Mouse (Mus musculus) urinary bladder, postnatal 14 days (tissue): Measurements from ENCODE around the gene Gm42417.

Source experiments
- DNase-seq: peaks from one replicate; pipeline ENCODE4 v3.0.0; 2021; ENCODE audit warnings: low spot score

The Gm42417 gene

DNA sequence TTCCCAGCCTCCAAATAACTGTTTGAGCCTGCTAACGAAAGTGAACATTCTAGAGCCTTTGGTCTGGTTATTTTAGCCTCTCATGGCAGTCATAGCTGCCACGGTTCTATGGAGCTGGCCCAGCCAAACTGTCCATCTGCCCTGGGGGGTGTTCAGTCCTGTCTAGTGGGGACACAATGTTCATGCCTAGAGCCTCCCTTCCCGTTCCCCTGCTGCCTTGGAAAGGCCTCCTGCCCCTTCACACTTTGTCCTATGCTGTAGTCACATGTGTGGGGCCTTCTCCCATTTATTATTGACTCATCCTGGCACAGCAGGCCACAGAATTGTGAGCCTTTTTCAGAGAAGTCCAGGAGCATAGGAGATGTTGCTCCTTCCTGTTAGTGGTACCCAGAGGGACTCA is 21.0 kb downstream of the Gm42417 start:
- DNase-seq: no peak

DNA sequence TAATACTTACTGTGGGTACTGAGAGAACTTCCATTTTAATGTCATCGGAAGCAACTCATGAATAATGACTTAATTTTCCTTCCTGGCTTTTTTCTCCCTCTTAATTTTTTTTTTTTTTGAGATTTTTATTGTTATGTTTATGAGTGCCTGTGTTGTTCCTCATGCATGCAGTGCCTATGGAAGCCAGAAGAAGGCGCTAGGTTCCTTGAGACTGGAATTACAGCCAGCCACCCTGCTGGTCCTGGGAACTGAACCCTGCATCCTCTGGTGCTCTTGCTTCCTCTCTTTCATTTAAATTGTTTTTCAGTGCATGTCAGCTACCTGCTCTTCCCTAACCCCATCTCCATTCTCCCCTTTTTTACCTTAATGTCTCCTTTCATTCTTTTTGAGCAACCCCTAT is 25.5 kb downstream of the Gm42417 start:
- DNase-seq: no peak

DNA sequence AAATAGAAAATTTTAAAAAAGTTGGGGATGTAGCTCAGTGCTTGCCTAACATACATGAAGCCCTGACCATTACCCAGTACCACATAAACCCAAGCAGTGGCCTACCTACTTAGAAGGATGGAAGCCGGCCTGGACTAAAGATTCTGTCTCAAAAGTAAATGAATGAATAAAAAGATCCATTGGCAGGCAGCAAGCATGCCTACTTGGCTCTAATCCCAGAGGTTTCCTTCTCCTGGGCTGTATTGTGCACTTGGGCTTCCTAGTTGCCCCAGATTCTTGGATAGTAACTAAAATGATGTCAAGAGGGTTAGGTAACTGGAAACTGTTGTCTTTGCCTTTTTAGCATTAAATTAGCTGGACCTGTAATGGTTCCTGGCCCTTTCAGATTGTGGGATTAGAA is 25.9 kb downstream of the Gm42417 start:
- no peak for DNase-seq

DNA sequence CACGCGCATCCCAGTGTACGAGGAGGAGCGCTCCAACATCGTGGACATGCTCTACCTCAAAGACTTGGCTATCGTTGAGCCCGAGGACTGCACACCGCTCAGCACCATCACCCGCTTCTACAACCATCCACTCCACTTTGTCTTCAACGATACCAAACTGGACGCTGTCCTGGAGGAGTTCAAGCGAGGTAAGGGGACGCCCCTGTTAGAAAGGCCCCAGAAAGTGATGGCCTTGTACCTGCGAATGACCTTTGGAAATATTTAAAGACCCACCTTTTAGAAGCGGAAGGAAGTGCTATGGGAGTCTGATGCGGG is 26.3 kb downstream of the Gm42417 start:
- DNase-seq: no peak

DNA sequence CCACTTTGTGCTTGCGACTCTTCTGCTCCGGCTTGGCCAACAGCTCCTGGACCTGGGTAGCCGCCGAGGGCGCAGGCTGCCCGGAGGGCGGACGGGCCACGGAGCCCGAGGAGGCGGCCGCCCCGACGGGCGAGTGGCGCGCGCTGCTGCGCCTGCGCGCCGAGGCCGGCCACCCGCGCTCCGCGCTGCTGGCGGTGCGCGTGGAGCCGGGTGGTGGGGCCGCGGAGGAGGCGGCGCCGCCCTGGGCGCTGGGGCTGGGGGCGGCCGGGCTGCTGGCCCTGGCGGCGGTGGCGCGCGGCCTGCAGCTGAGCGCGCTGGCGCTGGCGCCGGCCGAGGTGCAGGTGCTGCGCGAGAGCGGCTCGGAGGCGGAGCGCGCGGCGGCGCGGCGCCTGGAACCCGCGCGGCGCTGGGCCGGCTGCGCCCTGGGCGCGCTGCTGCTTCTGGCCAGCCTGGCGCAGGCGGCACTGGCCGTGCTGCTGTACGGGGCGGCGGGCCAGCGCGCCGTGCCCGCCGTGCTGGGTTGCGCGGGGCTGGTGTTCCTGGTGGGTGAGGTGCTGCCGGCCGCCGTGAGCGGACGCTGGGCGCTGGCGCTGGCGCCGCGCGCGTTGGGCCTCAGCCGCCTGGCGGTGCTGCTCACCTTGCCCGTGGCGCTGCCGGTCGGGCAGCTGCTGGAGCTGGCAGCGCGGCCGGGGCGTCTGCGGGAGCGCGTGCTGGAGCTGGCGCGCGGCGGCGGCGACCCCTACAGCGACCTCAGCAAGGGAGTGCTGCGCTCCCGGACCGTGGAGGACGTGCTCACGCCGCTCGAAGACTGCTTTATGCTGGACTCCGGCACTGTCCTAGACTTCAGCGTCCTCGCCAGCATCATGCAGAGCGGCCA is 26.9 kb downstream of the Gm42417 start:
- DNase-seq: peak; percentile 42

DNA sequence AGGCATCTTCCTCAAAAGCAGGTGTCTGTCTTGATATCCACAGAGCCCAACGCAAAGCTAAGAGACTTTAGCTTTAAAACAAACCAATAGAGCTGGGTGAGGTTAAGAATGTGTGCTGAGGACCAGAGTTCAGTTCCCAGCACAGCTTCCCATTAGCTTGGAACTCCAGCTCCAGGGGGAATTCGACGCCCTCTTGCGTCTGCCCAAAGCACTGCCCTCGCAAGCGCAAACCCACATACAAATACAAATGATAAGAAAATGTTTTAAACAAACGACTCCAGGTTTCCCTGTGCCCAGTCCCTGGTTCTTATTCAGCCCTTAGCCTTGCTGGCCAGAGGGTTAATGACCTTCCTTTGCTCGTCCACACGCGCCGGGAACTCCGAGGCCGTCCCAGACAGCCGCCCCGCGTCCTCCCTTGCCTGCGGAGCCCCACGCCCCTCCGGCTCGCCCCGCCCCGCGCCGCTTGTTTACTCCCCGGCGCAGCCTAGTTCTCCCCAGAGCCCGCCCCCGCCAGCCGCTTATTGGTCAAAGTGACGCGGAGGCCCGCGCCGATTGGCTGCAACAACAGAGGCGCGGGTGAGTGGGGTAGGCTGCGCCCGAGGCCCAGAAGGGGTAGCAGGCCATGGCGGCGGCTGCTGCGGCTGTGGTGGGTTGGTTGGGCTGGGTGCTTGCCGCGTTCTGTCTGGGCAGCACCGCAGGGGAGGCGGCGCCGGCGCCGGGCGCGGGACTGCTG is 27.8 kb downstream of the Gm42417 start, which contains the start of gene Cnnm3:
TSS of gene Cnnm3 (plus strand) at position 579 of the 733 bp plus-strand sequence.
- peak; percentile 100 for DNase-seq

DNA sequence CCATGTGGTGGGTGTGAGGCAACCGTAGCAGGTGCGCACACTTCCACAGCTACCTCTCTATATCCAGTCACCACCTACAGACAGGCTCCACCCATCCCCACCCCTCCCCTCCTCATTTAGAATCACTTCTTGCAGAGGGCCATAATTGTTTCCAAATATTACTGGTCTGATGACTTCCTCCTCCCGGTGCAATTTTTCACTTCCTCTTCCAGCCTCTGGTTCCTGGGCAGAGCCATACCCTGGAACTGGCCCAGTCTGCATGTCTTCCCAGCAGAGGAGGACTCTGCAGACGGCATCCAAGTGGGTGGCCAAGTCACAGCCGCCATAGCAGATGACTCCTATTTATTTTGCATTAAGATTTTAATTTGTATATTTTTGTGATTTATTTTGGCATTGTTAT is 31.0 kb downstream of the Gm42417 start:
- DNase-seq: no peak

DNA sequence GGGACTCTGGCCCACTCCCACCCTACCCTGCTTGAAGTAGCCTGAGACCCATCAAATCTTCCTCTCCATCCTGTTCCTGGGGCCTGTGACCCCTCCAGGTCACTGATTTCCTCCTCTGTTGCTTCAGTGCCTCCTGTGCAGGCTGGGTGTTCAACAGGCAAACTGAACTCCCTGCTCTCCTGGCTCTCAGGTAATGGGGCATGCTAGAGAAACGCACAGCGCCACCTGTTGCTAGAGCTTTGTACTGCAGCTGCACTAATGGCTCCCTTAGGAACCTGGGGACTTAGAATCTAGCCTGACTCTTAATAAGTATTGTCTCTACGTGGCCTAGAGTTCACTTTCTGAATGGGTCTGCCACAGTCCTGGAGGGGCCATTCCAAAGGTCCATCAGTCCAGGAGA is 38.0 kb downstream of the Gm42417 start:
- peak; percentile 82 for DNase-seq

DNA sequence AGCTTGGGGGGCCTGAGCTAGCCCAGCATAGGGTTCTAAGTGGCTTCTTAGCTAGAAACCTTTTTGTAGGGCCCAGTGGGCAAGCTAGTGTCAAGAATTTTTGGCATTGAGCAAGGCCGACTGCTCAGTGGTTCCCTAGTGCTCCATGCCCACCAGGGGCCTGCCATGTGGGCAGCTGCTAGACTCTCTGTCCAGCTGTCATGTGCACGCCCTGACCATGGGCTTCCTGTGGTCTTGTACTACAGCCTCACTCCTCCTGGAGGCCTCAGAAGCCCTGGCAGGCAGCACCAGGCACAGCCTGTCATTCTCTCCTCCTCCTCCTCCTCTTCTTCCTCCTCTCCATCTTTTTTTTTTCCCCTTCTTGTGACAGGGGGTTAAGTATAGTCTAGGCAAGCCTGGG is 41.9 kb downstream of the Gm42417 start:
- no peak for DNase-seq

DNA sequence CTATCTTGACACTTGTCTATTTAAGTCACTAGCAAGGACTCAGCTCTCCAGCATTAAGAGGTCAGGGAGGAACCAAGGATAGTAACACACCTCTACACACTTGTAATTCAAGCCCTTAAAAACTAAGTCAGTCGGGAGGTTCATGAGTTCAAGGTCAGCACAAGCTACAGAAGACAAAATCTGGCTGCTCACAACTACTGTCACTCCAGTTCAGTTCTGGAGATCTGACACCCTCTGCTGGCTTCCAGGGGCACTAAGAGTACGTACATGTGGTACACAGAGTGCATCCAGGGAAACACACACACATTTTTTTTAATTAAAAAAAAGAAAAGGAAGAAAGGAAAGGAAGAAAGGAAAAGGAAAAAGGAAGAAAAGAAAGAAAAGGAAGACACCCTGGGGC is 42.5 kb downstream of the Gm42417 start:
- DNase-seq: no peak

DNA sequence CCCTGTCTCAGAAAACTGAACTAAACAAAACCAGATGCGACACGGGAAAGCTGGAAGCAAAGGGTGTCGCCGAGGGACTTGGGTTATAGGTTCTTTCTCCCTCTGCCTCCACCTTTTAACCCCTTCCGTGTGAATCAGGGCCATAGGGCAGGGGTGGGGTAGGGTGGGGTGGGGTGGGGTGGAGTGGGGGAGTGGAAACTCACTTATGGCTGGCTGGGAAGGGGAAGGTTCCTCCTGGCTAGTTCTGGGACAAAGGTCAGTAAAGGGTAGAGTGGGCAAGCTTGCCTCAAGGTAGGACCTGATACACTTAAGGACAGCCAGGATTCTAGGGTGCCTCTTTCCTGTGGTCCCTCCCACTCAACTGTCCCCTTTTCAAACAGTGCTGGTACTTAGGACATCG is 45.9 kb downstream of the Gm42417 start:
- no peak for DNase-seq

DNA sequence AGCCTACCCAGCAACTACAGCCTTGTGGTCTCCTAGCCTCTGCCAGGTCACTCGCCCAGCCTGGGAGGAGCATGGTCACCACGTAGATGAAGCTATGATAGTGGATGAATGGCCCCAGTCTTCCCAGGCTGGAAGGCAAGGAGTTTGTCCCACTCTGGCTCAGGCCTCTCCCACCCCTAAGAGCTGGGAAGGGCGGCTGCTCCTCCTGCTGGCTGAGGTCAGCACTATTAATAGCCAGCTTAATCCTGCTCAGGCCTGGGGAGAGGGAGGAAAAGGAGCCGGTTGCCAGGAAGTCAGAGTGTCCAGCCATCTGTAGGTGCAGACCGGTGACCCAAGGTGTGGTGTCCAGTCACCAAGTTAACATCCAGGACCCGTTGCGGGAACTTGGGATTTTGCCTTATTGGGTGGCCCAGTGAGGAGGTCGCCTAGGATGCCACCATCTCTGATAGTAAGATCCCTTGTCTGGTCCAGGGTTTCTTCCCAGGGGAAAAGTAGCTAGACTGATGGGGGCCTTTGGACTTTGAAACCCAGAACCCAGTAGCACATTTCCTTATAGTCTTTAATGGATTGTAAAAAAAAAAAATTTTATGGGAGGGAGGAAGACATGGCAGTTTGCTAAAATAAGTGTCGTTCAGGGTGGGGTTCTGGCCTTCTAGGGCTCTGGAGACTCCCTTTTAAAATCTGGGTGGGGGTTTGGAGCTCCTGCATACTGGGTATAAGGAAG is 46.7 kb downstream of the Gm42417 start:
- DNase-seq: peak; percentile 61

DNA sequence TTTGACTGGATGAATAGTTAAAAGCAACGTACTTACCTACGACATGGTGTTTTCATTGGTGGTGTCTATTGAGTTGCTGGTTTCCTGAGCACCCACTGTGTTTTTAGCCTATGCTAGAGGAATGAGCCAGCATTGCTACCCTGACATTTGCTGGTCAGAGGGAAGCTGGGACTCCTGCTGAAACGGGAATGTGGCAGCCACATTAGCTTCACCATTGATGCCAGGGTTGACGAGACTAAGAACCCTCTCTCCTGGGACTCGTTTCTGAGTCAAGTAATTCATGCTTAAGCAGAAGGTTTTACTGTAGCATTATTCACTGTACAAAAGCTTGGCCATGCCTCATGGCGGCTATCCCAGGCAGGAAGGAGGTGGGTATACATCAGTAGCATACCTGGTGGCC is 49.6 kb downstream of the Gm42417 start:
- no peak for DNase-seq

DNA sequence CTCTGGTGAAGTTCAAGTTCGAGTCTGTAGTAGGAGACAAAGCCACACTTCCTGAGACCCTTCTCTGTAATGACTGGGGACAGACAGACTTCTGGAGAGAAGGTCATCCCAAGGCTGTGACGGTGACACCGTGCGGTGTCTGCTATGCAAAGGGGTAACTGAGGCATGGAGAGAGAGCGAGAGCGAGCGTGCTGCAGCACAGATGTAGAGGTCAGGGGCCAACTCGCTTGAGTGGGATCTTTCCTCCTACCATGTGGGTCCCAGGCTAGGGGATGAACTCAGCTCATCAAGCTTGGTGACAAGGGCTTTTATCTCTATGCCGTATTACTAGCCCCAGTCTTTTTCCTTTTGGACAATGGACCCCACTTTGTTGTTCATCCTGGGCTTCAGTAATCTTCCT is 52.1 kb downstream of the Gm42417 start:
- DNase-seq: no peak

DNA sequence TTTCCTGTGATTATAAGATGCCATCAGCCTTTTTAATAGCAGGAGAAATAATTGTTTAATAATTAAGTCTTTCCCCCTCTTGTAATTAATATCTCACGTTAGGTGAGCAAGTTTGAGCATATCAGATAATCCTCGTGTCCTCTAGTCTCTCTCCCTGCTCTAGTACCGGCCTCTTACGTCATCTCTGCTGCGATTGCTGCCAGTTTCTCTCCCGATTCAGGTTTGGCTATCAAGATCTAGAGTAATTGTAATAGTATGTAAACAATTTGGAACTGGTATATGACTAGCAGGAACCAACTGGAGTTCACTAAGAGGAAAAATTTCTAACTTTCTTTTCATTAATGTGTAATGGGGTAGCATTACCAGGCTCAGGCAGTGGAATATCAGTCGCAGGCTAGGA is 54.1 kb downstream of the Gm42417 start:
- DNase-seq: peak; percentile 47

DNA sequence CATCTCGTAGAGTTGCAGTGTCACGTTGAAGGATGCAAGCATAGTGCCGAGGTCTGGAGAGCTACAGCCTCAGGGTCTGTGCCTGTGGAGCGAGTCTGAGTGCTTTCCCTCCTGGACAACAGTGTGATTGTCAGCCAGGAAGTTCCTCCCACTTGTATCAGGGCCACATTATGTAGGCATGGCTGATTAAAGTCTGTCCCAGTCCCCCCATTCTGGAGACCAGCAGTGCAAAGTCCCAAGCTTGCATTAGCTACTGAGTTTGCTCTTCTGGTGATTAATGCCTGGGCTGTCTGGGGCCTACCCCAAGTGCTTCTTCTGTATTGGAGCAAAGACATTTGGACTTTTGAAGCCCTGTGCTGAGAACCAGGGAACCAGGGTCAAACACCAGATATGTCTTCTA is 55.4 kb downstream of the Gm42417 start:
- no peak for DNase-seq
